Mouse (Mus musculus): Measurements from ENCODE around the gene Efna5. TPM values are rescaled to one million over a fixed set of nuclear protein-coding genes. Genes with fewer than 3 reads are reported as not detected.
A peak's percentile ranks its signal among the peaks of the same experiment; 100 is the strongest.

Efna5 gene
- polyA plus RNA-seq, 1 experiment from 2014 or later, result 22.0 TPM

DNA sequence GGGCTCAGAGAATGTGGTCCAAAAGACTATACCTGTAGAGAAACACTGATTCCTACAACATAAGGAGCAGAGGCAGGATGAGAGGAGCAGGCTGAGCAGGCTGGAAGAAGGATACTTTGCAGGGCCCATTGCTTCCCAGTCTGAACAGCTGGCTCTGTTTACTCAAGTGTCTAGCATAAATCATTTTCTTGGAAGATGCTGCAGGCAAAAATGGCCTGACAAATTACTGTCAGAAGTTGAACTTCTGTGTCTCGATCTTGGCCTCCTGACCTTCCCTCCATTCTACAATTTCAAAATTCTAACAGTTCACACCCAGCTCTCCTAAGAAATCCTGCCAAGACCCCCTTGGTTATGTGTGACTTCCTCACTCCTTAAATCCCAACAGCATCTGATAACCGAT lies 105.1 kb downstream of the Efna5 start:
- no peak overlapping the region for H3K4me3 ChIP-seq (ENCODE audit: low read length)
- no peak overlapping the region for H3K9ac ChIP-seq (ENCODE audit: low read length)
- H3K4me1 ChIP-seq (ENCODE audit: control insufficient read depth, insufficient read depth, low read length), result peaks cover 2% of the 10 kb centered on the region; the same call in 1 of the 2 replicates
- no peaks in the 10 kb centered on the region for H3K9me3 ChIP-seq (replicated peaks; ENCODE audit: control insufficient read depth, low read length)
- ATAC-seq (replicated peaks; ENCODE audit: extremely low read depth, insufficient read depth, low FRiP score), result no peak
- no peak overlapping the region for H3K27ac ChIP-seq (ENCODE audit: low read length)
- no peak overlapping the region for H3K4me2 ChIP-seq (ENCODE audit: low read depth, low read length)
- WGBS, result 64% methylated on average over 2 of the region's 2 CpGs
- H3K27me3 ChIP-seq (ENCODE audit: control insufficient read depth, insufficient read depth, low read length), result no peaks in the 10 kb centered on the region
- H3K36me3 ChIP-seq (ENCODE audit: control insufficient read depth, insufficient read depth), result no peaks in the 10 kb centered on the region

DNA sequence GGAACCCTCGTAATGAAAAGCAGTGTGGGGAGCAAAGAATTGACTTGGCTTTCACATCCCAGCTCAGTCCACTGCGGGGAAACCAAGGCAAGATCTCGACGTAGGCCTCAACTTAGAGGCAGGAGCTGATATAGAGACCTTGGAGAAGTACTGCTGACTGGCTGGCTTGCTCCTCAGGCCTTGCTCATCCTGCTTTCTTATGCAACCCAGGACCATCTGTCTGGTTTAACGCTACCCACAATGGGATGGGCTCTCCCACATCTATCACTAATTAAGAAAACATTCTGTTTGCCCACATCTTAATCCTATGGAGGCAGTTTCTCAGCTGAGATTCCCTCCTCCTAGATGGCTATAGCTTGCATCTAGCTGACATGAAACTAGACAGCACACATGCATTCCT lies 105.7 kb downstream of the Efna5 start:
- no peaks in the 10 kb centered on the region for H3K9me3 ChIP-seq (replicated peaks; ENCODE audit: control insufficient read depth, low read length)
- H3K27me3 ChIP-seq (ENCODE audit: control insufficient read depth, insufficient read depth, low read length), result no peaks in the 10 kb centered on the region
- H3K36me3 ChIP-seq (ENCODE audit: control insufficient read depth, insufficient read depth), result no peaks in the 10 kb centered on the region
- peaks cover 2% of the 10 kb centered on the region; the same call in 1 of the 2 replicates for H3K4me1 ChIP-seq (ENCODE audit: control insufficient read depth, insufficient read depth, low read length)
- 88% methylated on average over 5 of the region's 5 CpGs for WGBS
- no peak overlapping the region for H3K4me2 ChIP-seq (ENCODE audit: low read depth, low read length)
- H3K4me3 ChIP-seq (ENCODE audit: low read length), result no peak overlapping the region
- ATAC-seq (replicated peaks; ENCODE audit: extremely low read depth, insufficient read depth, low FRiP score), result no peak
- no peak overlapping the region for H3K9ac ChIP-seq (ENCODE audit: low read length)
- no peak overlapping the region for H3K27ac ChIP-seq (ENCODE audit: low read length)

DNA sequence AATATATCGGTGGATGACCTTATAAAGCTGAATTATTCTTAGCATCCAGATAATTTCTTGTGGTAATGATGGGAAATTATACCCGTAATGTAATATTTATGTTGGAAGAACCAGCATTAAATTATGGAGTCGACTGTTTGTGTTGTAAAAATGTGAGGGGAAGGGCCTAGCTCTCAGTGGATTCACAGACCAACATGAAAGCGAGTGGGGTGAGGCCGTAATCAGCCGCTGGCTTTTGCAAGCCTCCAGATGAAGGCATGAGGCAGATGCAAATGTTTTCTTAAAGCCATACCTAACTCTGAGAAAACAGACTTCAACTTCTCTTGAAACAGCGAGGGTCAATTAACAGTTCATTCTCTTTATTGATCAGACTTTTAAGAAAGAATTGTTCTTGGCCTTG lies 106.4 kb downstream of the Efna5 start:
- Histone ChIP-seq H3K4me3 (ENCODE audit: low read length) (no peak overlapping the region), H3K9me3 (replicated peaks; ENCODE audit: control insufficient read depth, low read length) (no peaks in the 10 kb centered on the region), H3K27me3 (ENCODE audit: control insufficient read depth, insufficient read depth, low read length) (no peaks in the 10 kb centered on the region), H3K4me2 (ENCODE audit: low read depth, low read length) (no peak overlapping the region), H3K4me1 (ENCODE audit: control insufficient read depth, insufficient read depth, low read length) (peaks cover 2% of the 10 kb centered on the region; the same call in 1 of the 2 replicates), H3K9ac (ENCODE audit: low read length) (no peak overlapping the region), H3K36me3 (ENCODE audit: control insufficient read depth, insufficient read depth) (no peaks in the 10 kb centered on the region), H3K27ac (ENCODE audit: low read length) (no peak overlapping the region)
- 84% methylated on average over 7 of the region's 7 CpGs for WGBS
- ATAC-seq (replicated peaks; ENCODE audit: extremely low read depth, insufficient read depth, low FRiP score), result no peak

DNA sequence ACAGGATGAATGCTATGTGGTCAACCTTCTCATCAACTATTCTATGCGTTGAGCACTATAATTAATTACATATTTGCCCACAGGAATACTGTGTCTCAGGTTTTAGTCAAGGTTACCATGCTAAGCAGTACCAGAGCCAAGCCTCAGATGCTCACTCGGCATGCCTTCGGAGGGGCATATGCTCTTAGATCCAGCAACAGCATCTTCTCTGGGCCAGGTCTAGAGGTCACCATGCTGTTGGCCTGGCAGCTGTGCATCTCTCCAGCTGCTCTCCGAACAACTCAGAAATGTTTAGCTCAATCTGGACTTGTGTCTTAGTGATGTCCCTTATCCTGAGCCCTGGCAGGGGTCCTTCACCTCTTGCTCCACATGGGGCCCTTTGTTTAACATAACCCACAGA lies 114.4 kb downstream of the Efna5 start:
- no peak overlapping the region for H3K4me3 ChIP-seq (ENCODE audit: low read length)
- H3K27me3 ChIP-seq (ENCODE audit: control insufficient read depth, insufficient read depth, low read length), result no peaks in the 10 kb centered on the region
- no peak overlapping the region for H3K27ac ChIP-seq (ENCODE audit: low read length)
- H3K36me3 ChIP-seq (ENCODE audit: control insufficient read depth, insufficient read depth), result no peaks in the 10 kb centered on the region
- no peak overlapping the region for H3K9ac ChIP-seq (ENCODE audit: low read length)
- no peak for ATAC-seq (replicated peaks; ENCODE audit: extremely low read depth, insufficient read depth, low FRiP score)
- 83% methylated on average over 4 of the region's 4 CpGs for WGBS
- H3K4me1 ChIP-seq (ENCODE audit: control insufficient read depth, insufficient read depth, low read length), result no peaks in the 10 kb centered on the region
- no peaks in the 10 kb centered on the region for H3K9me3 ChIP-seq (replicated peaks; ENCODE audit: control insufficient read depth, low read length)
- no peak overlapping the region for H3K4me2 ChIP-seq (ENCODE audit: low read depth, low read length)

DNA sequence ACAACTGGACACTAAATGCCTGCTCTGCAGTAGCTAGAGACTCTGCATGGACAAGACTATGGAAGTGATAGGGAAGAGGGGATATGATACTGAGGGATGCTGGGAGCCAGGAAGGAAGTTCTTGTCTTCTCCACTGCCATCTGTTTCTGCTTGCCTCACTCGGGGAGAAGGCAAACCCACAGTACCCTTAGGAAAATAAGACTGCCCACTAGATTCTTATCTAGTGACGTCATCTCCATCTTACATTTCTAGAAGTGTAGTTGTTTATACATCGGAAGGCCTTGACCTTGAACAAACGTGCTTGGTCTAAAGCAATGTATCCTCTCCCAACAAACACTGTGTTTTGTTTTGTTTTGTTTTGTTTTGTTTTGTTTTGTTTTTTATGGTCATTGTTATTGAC lies 116.0 kb downstream of the Efna5 start:
- no peak overlapping the region for H3K4me3 ChIP-seq (ENCODE audit: low read length)
- no peaks in the 10 kb centered on the region for H3K9me3 ChIP-seq (replicated peaks; ENCODE audit: control insufficient read depth, low read length)
- no peaks in the 10 kb centered on the region for H3K27me3 ChIP-seq (ENCODE audit: control insufficient read depth, insufficient read depth, low read length)
- no peak overlapping the region for H3K27ac ChIP-seq (ENCODE audit: low read length)
- H3K4me1 ChIP-seq (ENCODE audit: control insufficient read depth, insufficient read depth, low read length), result no peaks in the 10 kb centered on the region
- ATAC-seq (replicated peaks; ENCODE audit: extremely low read depth, insufficient read depth, low FRiP score), result no peak
- WGBS, result 63% methylated on average over 4 of the region's 4 CpGs
- H3K36me3 ChIP-seq (ENCODE audit: control insufficient read depth, insufficient read depth), result no peaks in the 10 kb centered on the region
- no peak overlapping the region for H3K9ac ChIP-seq (ENCODE audit: low read length)
- H3K4me2 ChIP-seq (ENCODE audit: low read depth, low read length), result no peak overlapping the region

DNA sequence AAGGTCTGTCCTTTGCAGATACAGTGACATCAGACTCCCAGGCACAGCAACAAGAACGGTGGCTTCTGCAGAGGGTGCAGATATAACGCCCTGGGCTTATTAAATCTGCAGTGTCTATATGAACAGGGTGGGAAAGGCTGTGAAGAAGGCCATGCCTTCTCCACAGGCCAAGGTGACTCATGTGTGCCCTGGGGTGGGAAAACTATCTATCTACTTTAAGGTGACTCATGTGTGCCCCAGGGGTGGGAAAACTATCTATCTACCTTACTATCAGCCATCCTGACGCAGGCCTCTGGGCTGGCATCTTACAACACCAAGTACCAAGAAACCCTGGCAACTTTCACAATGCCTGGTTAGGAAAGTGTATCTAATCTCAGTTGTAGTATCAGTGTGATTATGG lies 124.2 kb downstream of the Efna5 start:
- no peaks in the 10 kb centered on the region for H3K36me3 ChIP-seq (ENCODE audit: control insufficient read depth, insufficient read depth)
- H3K4me1 ChIP-seq (ENCODE audit: control insufficient read depth, insufficient read depth, low read length), result peaks cover 16% of the 10 kb centered on the region
- H3K4me2 ChIP-seq (ENCODE audit: low read depth, low read length), result no peak overlapping the region
- no peak overlapping the region for H3K4me3 ChIP-seq (ENCODE audit: low read length)
- peak overlapping the region; percentile 52 for H3K27ac ChIP-seq (ENCODE audit: low read length)
- WGBS, result 45% methylated on average over 3 of the region's 3 CpGs
- no peak for ATAC-seq (replicated peaks; ENCODE audit: extremely low read depth, insufficient read depth, low FRiP score)
- H3K9me3 ChIP-seq (replicated peaks; ENCODE audit: control insufficient read depth, low read length), result no peaks in the 10 kb centered on the region
- H3K9ac ChIP-seq (ENCODE audit: low read length), result 0 out of 2 replicates have a peak overlapping the region, but pooled peaks have one; percentile 24
- H3K27me3 ChIP-seq (ENCODE audit: control insufficient read depth, insufficient read depth, low read length), result no peaks in the 10 kb centered on the region

DNA sequence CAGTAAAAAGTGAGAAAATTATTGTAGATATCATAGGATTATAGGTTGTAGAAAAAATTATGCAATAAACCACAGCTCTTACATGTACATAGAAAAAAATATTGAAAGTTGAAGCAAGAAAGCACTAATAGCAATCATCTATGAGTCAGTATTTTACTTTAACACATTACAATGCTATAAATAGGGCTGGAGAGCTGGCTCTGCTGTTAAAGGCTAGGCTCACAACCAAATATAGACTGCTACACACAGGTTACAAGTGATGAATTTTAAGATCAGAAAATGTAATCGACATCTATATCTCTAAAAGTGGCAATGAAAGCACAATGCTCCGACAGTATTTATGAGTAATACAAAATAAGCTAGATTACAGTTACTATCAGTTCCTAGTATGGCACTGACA lies 125.5 kb downstream of the Efna5 start:
- WGBS, result 39% methylated on average over 2 of the region's 2 CpGs
- Histone ChIP-seq H3K4me2 (ENCODE audit: low read depth, low read length) (no peak overlapping the region), H3K27ac (ENCODE audit: low read length) (peak overlapping the region; percentile 81), H3K4me1 (ENCODE audit: control insufficient read depth, insufficient read depth, low read length) (peaks cover 16% of the 10 kb centered on the region), H3K9ac (ENCODE audit: low read length) (no peak overlapping the region), H3K9me3 (replicated peaks; ENCODE audit: control insufficient read depth, low read length) (no peaks in the 10 kb centered on the region), H3K27me3 (ENCODE audit: control insufficient read depth, insufficient read depth, low read length) (no peaks in the 10 kb centered on the region), H3K36me3 (ENCODE audit: control insufficient read depth, insufficient read depth) (no peaks in the 10 kb centered on the region), H3K4me3 (ENCODE audit: low read length) (no peak overlapping the region)
- no peak for ATAC-seq (replicated peaks; ENCODE audit: extremely low read depth, insufficient read depth, low FRiP score)

DNA sequence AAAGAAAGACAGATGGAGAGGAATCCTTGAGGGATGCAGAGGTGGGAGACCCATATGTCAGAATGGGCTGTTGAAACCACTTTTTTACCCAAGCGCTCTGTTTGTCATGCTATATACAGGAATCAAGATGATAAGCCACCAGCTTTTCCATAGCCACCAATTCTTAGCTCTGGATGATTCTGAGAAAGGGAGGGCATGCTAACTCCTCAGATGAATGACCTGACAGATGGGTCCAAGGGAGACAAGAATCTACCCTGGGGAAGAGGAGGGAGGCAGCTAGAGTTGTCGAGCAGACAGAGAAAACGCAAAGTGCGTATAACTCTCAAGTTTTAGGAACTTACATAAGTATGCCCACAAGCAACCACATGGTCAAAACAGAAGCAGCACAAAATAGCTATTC lies 126.5 kb downstream of the Efna5 start:
- Histone ChIP-seq H3K9ac (ENCODE audit: low read length) (no peak overlapping the region), H3K4me2 (ENCODE audit: low read depth, low read length) (no peak overlapping the region), H3K27me3 (ENCODE audit: control insufficient read depth, insufficient read depth, low read length) (no peaks in the 10 kb centered on the region), H3K4me1 (ENCODE audit: control insufficient read depth, insufficient read depth, low read length) (peaks cover 19% of the 10 kb centered on the region), H3K27ac (ENCODE audit: low read length) (no peak overlapping the region), H3K36me3 (ENCODE audit: control insufficient read depth, insufficient read depth) (no peaks in the 10 kb centered on the region), H3K4me3 (ENCODE audit: low read length) (no peak overlapping the region), H3K9me3 (replicated peaks; ENCODE audit: control insufficient read depth, low read length) (no peaks in the 10 kb centered on the region)
- no peak for ATAC-seq (replicated peaks; ENCODE audit: extremely low read depth, insufficient read depth, low FRiP score)
- 78% methylated on average over 4 of the region's 4 CpGs for WGBS

DNA sequence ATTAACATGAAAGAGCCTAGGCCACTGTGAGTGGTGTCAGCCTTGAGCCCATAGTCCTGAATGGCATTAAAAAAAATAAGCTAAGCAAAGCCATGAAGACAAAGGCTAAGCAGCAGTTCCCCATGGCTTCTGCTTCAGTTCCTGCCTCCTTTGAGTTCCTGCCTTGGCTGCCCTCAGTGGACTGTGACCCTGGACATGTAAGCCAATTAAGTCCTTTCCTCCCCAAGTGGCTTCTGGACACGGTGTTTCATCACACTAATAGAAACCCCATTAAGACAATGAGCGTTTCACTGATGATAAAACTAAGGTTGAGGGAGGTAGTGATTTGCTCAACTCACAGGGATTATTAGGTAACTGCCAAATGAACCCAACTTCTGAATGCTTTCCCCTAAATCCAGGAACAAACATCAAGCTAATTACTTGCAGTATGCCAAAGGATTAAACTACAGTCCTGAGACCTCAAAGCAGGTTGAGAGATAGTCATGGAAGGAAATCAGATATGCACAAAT lies 128.7 kb downstream of the Efna5 start:
- H3K4me1 ChIP-seq (ENCODE audit: control insufficient read depth, insufficient read depth, low read length), result peaks cover 29% of the 10 kb centered on the region
- H3K36me3 ChIP-seq (ENCODE audit: control insufficient read depth, insufficient read depth), result no peaks in the 10 kb centered on the region
- WGBS, result 65% methylated on average over 2 of the region's 2 CpGs
- no peak overlapping the region for H3K9ac ChIP-seq (ENCODE audit: low read length)
- H3K27me3 ChIP-seq (ENCODE audit: control insufficient read depth, insufficient read depth, low read length), result no peaks in the 10 kb centered on the region
- H3K4me2 ChIP-seq (ENCODE audit: low read depth, low read length), result no peak overlapping the region
- H3K4me3 ChIP-seq (ENCODE audit: low read length), result no peak overlapping the region
- no peak for ATAC-seq (replicated peaks; ENCODE audit: extremely low read depth, insufficient read depth, low FRiP score)
- no peak overlapping the region for H3K27ac ChIP-seq (ENCODE audit: low read length)
- H3K9me3 ChIP-seq (replicated peaks; ENCODE audit: control insufficient read depth, low read length), result no peaks in the 10 kb centered on the region
